Mouse (Mus musculus) ovary, postnatal 10 days (tissue): ENCODE results near the gene Cblb.

Experiments used
- DNase-seq: peaks from one replicate; pipeline ENCODE4 v3.0.0; 2022; ENCODE audit warnings: low spot score

The Cblb gene

DNA sequence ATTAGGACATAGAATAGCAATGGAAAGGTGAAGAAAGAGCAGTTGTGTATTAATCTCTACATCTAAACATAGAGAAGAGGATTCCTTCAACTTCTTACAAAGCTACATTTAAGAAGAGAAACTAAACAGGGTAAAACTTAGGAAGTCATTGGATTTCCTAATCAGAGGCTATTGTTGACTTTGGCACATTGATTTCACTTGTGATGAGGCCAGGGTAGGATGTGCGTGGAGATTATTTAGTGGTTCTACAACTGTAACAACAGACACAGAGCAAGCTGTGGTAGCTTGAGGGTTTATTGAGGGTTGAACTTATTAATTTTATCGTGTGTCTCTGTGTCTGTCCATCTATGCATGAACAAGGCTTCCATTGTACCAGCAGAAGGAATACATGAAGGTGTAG is 7.8 kb downstream of the Cblb start:
- no peak for DNase-seq

DNA sequence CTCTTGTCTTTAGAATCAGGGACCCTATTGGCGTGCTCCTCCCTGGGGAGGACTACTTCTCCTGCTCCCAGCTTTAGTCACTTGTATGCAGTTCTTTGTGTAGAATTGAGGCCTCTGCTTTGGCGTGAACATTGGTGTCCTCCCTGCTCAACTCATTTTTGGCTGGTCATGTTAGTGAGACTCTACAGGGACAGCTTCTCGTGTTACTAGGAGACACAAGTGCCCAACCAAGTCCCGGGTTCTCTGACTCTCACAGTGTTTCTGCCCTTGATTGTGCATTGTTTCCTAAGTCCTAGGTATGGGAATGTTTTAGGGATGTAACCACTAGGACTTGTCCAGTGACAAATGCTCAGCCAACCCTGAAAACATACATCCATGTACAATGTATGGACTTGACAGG is 9.9 kb downstream of the Cblb start:
- DNase-seq = no peak

DNA sequence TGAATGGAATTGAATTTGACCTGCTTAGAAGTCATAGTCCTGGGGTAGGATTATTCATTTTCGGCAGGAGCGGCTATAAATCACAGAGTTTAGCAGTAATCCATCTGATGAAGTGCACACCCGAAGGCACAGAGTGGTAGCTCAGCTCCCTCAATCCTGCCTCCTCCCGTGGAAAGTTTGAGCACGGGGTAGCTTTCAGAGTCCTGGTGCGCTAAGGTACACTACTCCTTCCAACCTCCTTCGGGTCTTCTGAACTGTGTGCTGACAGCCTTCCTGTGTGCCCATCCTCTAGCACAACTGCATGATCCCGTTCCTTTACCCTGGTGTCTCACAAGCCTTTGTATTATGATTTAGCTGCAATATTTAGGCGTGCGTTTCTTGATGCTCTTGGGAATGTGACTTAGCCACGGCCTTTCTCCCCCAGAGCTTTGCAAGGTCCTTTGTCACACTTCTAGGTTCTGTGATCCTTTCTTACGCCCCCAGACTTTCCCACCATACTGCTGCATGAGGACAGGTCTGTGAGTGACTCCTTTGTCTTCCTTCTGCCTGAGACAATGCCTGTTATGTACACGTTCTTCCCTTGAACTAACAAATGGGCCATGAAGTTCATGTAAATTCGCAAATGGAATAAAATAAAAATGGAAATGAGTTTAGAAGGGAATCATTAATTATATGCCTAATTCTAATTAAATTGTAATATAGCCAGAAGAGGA is 11.8 kb downstream of the Cblb start:
- no peak for DNase-seq

DNA sequence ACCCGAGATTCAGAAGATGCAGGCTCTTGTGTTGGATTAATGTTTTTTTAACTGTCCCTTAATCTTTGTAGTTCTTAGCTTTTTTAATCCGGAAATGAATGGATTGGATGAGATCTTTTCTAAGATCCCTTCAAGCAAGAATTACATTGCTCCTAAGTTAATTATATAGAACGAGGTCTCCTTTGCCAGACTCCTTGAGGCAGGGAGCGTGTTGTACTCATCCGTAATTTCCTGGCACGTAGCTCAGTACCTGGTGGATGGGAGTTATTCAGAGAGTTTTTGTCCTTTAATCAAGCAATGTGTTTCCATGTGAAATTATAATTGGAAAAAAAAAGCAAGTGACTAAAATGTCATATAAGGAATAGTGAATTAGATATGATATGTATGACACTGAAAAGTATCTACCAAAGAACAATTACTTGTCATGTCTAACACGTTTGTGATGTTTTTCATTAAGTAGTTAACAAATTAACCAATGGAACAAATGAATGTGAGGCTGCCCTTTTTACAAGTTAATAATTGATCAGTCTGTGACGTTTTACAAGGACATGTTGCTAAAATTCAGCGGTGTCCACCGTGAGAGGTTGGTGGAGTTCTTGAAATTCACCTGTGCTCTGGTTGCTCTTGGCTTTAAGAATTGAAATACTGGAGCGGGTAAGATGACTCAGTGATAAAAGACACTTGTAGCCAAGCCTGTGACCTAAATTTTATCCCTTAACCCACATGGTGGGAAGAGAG is 12.5 kb downstream of the Cblb start:
- DNase-seq = no peak

DNA sequence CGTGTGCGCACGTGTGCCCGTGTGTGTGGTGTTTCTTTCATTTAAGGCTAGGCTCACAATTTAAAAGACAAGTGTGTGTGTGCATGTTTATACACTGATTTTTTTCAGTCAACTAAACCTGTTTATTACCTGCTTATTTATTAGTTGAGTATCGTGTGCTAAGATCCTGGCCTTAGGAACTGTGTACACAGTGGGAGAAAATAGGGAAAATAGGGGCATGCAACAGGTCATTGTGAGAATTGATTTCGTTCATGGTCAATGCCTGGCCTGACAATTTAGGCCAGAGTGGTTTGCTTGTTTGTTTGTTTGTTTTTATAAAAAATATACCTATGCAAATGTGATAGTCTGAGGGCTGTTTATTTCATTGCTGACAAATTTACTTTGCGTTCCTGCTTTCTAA is 13.5 kb downstream of the Cblb start:
- DNase-seq = no peak

DNA sequence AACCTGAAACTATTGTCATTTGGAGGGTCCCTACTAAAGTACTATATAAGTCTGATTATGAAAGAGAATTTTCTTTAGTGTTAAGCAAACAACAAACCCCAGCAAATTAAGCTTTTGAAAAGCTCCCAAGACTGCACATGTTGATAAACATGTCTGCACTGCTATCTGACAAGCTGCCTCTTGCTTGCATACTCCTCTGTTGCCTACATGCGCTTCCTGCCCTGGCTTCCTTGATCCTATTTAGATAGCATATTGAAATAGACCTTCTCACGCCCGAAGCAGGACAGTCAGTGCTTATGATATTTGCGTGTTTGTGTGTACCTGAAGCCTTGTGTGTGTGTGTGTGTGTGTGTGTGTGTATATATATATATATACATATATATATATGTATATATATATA is 14.0 kb downstream of the Cblb start:
- DNase-seq = no peak

DNA sequence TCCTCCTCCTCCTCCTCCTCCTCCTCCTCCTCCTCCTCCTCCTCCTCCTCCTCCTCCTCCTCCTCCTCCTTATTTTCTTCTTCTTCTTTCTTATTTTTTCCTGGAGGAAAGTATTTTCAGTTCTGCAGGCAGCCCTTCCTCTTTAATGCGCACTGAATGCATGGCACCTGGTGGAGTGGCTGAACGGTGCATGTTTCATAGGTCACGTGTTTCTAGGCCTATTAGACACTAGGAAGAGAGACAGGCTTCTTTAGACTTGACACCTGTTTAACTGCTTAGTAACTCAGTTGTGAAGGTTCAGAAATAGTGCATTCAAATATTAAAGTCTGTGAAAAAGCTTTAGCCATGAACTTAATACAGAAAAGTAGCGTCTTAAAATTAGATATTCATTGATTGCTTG is 15.4 kb downstream of the Cblb start:
- no peak for DNase-seq

DNA sequence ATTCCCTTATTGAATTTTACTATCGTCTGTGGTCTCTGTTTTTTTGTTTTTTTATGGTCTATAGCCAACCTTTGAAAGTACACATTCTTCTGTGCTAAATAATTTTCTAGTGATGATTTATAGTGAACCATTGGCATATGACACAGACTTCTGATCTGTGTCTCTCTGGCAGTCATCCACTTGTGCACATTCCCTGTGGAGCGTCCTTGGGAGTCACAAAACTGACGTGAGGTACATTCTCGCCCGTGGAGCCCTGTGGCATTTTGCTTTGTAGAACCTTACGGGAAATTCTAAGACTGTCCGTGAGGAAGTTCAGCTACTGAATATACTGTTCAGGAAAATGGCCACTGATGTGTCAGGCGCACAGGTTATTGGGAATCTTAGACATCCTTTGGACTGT is 20.1 kb downstream of the Cblb start:
- DNase-seq = no peak

DNA sequence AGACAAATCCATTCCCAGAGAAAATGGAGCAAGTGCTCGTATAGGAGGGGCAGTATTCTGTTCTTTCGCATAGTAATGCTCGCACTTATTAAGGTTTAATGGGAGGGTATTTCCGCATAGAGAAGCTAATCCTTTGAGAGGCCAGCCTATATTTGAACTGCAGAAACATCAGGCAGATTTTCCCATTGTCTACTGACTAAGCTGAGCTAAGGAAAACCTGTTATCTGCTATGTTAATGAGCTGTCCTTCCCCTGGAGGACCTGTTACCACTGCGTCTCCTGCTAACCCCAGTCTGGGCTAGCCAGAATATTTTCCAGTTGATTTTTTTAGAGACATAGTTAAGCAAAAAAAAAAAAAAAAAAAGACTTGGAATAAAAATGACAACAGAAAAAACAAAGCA is 21.7 kb downstream of the Cblb start:
- no peak for DNase-seq

DNA sequence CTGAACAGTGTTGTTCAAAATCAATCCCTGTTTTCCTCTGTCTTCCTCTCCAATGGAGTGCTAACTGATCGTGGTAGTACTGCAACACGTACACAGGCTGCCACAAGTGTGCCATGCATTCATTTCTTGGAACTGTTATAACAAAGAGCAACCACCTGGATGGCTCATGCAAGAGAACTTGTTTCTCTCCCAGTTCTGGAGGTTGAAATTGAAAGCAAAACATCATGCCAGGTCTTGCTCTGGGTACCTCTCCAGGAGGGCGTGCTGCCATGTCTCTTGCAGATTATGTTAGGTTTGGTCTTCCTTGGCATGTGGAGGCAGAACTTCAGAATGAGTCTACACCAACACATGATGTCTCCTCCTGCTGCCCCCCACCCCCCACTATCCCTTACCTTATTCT is 24.2 kb downstream of the Cblb start:
- no peak for DNase-seq

DNA sequence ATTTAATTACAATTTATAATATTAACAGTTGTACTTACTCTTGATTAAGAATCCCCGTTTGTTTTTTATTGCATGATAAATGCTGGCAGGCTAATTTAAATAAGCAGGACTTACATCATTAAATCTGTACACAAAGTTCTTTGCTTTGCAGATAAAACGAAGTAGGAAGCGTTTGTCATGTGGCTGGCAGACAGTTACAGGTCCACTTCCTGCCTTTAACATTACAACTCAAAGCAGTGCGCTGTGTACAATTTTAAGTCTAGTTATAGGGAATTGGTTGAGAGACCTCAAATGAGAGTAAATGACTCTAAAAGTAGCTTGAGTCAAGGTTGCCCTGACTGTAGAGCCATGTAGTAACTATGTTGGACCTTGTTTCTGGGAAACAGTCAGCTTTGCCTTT is 25.1 kb downstream of the Cblb start:
- DNase-seq = no peak

DNA sequence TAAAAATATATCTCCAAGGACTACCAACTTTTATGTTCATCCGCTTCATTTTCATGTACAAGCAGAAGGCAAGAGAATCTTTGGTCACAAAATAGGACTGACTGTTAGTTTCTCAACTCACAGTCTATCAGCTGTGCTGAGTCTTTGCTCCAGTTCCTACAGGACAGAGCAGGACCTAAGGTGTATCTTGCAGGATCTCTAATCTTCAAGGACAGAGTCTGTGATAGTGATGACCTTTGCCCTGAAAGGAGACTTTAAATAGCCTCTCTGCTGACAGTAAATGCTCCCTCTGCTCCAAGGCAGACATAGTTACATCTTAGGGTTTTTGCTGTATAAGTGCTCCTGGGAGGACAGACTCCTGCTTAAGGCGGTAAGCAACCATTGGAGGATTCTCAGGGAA is 26.3 kb downstream of the Cblb start:
- no peak for DNase-seq

DNA sequence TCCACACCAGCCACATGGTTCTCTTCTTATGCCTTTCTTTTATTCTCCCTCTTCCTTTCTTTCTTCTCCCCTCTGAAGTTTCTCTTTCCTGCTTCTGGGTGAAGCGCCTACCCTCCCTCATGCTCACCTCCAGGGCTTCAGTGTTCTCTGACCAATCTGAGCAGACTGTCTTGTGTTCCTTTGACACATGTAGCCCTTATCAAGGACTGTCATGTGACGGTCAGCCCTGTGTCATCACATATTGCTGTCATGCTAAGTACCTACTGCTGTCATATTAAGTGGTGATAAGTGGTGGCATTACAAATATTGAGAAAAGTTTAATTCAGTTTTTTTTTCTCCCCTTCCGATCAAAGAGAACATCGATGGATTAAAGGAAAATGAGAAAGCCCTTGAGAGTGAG is 28.5 kb downstream of the Cblb start:
- DNase-seq = no peak

DNA sequence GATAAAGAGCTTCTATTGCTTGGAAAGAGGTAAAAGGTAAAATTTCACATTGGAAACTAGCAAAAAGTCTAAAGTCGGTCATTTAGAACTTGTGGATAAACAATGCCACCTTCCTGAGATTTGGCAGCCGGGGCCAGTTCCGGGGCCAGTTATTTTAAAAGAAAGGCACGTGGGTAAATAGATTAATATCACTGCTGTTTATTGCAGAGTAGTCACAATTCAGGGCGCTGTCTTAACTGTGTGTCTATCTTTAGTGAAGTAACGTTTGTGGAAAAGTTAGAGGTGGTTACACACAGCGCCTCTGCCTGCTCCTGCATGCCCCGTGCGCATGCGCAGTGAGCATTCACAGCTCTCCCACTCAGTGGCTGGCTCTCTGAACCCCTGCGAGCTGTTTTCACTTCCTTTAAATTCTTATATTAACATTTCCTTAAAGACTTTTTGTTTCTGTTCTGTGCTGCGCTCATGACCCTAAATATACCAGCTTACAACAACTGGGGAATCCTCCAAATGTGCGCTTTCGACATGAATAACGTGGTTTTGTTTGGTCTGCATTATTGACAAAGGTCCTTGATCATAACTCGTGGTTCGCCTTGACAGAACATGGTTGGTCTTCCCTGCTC is 29.2 kb downstream of the Cblb start:
- no peak for DNase-seq

DNA sequence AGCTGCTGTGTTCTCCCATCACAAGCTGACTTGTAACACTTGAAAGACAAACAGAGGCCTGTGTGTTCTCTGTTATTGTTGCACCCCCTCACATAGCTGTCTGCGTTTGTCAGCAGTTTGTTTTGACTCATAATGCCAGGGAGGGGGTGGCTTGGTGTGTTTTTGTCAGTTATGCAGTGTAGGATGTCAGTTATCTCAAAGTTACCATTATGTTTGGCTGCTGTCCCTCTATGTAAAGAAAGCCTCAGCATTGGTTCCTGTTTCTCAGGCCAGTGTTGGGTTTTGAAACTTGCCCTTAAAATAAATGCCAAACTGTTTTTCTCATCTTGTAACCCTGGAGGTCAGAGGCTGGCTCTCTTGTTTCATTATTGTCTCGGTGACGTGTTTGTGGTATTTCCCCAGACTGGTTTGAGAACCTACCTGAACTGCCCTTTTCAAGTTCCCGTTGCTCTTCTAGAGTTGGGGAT is 30.0 kb downstream of the Cblb start:
- no peak for DNase-seq

DNA sequence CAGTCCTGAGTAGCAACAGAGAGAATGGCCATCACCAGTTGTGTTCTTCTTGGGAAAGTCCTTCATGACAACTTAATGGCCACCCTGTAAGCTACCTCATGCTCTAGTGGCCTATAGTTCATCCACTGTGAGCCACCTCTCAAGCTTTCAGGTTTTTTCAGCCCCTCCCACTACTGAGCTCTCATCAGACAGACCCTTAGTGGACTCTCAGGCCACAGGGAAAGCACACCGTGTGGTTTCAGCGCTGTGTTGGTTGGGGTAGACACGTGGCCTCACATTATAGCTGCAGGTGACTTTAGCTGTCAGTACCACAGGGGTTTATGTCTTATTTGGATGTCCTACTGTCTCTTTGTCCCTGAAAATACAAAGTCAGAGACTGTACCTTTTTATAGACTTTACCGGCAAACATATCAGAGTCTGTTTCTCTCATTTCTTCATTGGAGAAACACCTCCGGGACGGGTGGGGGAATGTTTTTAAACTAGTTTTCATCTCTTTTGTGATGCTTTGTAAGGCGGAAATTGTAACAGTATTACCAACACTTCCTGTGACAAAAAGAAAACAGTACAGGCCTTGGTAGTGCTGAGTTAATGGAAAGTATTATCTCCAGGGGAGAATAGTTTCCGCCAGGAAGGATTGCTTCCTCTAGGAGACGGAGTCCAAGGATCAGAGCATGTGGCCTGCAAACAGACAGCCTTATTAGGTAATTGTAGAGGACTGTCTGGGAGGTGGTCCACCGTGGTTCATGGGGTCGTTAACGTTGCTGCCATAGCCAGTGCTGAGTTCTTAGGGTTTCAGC is 33.5 kb downstream of the Cblb start:
- no peak for DNase-seq

DNA sequence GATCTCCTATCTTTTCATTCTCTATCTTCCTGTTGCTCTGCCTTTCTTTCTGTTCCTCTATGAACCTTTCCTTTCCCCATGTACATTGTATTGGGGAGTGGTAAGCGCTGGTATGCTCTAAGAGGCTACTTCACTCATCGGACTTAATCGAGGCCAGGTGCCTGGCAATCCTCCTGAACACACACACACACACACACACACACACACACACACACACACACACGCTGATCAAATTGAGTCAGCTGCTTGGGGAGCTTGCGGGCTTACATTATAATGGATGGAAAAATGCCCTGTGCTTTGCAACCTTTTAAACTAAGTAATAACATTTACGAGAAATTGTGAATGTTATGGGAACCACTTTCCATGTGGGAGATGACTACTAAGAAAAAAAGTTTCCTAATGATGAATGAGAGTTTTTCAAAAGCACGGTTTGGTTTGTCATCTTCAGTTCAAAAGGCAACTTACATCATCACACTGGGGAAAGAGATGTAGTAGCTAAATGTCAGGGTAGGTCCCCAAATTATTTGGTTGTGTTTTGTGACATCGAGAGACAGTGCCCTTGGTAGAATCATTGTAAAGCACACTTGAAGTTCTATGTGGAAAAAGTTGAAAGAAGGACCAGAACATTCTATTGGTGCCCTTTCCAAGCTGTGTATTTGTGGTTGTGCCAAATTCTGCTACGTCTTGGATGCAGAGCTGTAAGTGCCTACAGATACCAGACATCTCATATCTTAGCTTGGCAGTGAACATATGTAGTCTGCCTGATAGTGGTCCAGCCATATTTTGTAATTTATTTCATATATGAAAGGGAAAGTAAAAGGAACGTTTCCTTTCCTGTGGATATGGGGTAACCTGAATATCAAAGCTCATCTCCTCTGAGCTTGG is 36.8 kb downstream of the Cblb start:
- no peak for DNase-seq

DNA sequence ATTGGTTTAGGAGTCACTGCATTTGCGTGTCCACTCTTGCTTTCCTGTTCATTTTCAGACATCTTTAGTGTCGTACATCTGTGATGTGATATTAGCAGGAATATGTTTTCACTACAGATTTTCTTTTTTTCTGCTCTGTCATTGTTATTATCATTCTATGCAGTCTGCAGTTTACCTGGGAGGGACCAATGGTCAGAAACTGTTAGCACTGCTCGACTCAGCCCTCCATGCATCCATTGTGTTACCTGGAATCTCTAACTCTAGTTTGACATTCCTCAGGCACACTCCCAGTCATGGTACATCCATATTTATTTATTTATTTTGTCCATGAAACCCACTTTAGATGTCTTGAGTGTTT is 37.5 kb downstream of the Cblb start:
- no peak for DNase-seq

DNA sequence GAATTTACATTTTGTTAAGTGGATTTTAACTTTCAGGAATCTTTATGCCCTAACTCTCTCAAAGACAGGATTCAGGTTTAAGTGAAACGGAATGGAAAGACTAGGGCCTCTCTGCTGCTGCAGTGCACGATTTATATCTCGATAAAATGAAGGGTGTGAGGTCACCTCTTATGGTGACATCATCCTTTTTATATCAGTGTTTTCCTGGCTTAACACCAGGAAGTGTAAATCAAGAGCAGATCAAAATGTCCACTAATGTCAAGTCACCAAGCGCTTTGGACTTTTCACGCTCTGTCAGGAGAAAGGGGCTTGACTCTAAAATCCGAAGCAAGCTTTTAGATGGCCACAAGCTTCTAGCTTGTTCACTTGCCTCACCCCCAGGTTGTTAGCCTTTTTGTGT is 38.6 kb downstream of the Cblb start:
- no peak for DNase-seq

DNA sequence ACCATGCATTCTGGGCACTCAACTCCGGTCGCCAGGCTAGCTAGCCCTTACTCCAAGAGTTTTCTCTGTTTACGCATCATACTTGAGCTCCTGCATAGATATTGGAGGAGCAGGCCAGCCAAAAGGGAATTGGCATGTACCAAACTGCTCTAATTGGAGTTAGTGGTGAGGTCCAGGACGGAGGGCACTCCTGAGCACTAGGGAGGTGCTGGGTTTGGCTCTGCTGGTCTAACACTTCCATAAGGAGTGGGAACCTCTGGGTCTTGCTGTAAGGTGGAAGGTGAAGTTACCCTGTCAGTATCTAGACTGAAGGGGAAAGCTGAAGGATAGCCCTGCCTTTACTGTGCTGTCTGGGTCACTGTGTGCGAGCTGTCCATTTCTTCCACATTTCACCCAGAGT is 39.1 kb downstream of the Cblb start:
- DNase-seq = no peak

DNA sequence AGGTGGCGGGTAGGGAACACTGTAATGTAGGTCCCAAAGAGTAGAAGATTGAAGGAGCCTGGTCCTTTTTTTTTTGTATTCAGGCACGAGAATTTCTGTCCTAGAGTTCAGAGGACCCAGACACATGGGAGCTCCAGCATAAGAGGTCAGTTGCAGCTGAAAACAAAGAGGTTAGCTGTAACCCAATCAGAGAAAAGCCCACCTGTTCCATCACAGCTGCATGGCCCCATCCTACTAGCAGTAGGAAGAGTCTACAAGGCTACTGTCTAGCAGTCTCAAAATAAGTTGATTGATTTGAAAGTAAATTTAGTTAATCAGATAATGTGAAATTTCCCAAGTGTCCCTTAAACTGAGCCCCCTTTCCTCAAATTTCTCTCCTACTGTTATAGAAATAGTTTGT is 40.3 kb downstream of the Cblb start:
- no peak for DNase-seq

DNA sequence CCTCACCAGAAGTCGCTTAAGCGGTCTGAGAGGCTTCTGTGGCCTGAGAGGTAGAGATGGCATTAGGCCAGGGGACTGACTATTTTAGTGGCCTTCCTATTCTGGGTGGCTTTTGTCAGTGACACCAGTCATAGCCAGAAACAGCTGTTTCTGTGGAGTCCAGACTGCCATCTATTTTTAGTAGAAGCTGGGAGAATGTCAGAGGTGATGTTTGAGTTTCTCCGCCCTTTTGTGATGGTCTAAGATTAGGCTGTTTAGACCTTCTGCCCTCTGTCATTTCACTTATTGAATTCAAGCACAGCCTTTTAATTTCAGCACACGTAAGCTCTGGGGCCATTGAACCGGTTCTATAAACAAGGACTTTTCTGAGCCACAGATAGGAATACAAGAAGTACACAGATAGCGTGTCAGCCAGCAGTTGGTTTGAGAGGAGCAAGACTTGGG is 40.8 kb downstream of the Cblb start:
- no peak for DNase-seq
